Mouse (Mus musculus) liver, embryonic 14.5 days (tissue): Measurements from ENCODE around the gene Rbm5.

ENCODE experiments used
- CTCF ChIP-seq: IDR thresholded peaks from 2 replicates; pipeline ENCODE4 v1.5.1; 2016; ENCODE audit warnings: antibody characterized with exemption, low read depth, control low read depth
- EP300 ChIP-seq: IDR thresholded peaks from 2 replicates; pipeline ENCODE4 v1.6.1; 2016; ENCODE audit warnings: antibody characterized with exemption, low read depth

DNA sequence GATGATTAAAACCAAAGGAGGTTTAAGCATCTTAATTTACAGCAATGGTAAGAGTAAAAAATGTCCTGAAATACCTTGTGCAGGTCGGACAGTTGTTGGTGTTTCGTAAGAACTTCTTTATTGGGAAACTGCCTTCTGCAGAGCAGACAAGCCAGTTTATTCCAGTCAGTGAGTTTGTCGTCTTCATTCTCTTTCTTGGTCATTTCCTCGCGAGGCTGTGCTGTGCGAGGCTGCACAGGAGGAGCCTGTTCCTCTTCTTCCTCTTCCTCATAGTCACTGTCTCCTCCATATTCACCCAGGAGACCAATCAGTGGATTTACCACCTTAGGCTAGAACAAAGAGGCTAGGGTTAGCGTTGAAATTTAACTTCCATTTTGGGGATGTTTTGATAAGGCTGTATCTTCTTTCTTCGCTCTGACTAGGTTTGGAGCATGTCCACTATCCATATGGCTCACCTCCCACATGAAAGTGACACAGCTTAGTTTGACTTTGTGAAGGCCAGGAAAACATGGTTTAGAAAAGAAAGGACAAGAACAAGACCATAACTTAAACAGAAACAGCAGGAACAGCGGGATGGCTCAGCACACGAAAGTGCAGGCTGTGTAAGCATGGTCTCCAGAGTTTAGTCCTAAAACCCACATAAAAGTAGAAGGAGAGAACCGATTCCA lies 11.9 kb upstream of the Rbm5 start:
- TF ChIP-seq CTCF (no peak), EP300 (no peak)
